Mouse (Mus musculus): Measurements from ENCODE around the gene Gm38392. TPM values are rescaled to one million over a fixed set of nuclear protein-coding genes. Genes with fewer than 3 reads are reported as not detected.

Gm38392 gene
- total and polyA plus RNA-seq, 2 experiments from 2014 or later = 0.21 TPM; not detected in 1

DNA sequence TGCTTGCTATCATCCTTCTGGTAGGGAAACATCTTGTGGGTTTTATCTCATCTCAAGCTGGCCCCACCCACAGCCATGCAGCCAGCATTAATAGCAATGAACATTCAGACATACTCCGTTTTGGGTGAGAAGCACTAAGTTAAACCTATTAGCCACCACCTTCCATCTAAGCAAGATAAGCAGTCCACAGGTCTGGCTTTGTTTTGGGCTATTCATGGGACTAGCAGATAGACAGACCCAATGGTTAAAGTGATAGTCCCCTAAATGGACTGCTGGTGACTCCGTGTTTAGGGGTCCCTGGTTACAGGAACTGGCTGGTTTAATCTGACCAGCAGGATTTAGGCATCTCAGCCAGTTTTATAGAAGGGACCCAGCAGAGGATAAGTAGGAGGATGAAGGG lies 74.0 kb downstream of the Gm38392 start:
- ATAC-seq (ENCODE audit: low FRiP score) = no peak
- Histone ChIP-seq H3K9me3 (ENCODE audit: low read length) (no peaks in the 10 kb centered on the region), H3K4me1 (ENCODE audit: insufficient read depth, low read length) (peaks cover 8% of the 10 kb centered on the region; the same call in 1 of the 2 replicates), H3K4me2 (ENCODE audit: low read depth, low read length, poor library complexity, severe bottlenecking) (peak overlapping the region; percentile 72), H3K36me3 (ENCODE audit: insufficient read depth, low read length) (no peaks in the 10 kb centered on the region), H3K27ac (ENCODE audit: low read depth, low read length) (peak overlapping the region; percentile 87), H3K4me3 (ENCODE audit: low read depth, low read length) (peak overlapping the region; percentile 46), H3K9ac (replicated peaks; ENCODE audit: low read length, poor library complexity, severe bottlenecking) (peak overlapping the region; percentile 14), H3K27me3 (ENCODE audit: insufficient read depth, low read length) (peaks cover 6% of the 10 kb centered on the region; the same call in 1 of the 2 replicates)
- no peak for DNase-seq (ENCODE audit: low spot score)
- TF ChIP-seq CTCF (IDR thresholded peaks at IDR 0.05) = no peak
- WGBS = 15% methylated on average over 2 of the region's 2 CpGs

DNA sequence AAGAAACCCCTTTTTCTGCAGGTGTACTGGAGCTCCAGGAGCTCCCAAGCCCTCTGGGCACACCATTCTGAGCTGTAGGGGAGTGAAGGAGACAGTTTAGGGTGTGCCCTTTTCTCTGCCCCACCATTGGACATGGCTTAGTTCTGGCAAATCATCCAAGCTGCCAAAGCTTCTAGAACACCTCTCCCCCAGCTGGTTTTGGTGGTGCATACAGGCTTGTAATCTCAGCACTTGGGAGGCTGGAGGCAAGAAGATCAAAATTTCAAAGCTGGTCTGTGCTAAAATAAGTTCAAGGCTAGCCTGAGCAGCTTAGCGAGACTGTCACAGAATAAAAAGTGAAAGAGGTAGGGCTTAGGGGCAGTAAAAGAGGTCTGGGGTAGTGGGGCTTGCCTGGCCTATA lies 74.7 kb downstream of the Gm38392 start:
- ATAC-seq (ENCODE audit: low FRiP score) (no peak), DNase-seq (ENCODE audit: low spot score) (peak; percentile 48)
- Histone ChIP-seq H3K4me1 (ENCODE audit: insufficient read depth, low read length) (peaks cover 8% of the 10 kb centered on the region; the same call in 1 of the 2 replicates), H3K9me3 (ENCODE audit: low read length) (no peaks in the 10 kb centered on the region), H3K27me3 (ENCODE audit: insufficient read depth, low read length) (peaks cover 6% of the 10 kb centered on the region; the same call in 1 of the 2 replicates), H3K27ac (ENCODE audit: low read depth, low read length) (peak overlapping the region; percentile 62), H3K9ac (replicated peaks; ENCODE audit: low read length, poor library complexity, severe bottlenecking) (peak overlapping the region; percentile 33), H3K36me3 (ENCODE audit: insufficient read depth, low read length) (no peaks in the 10 kb centered on the region), H3K4me2 (ENCODE audit: low read depth, low read length, poor library complexity, severe bottlenecking) (peak overlapping the region; percentile 68), H3K4me3 (ENCODE audit: low read depth, low read length) (peak overlapping the region; percentile 18)
- WGBS = 23% methylated on average over 1 of the region's 1 CpGs
- TF ChIP-seq CTCF (IDR thresholded peaks at IDR 0.05) = no peak

DNA sequence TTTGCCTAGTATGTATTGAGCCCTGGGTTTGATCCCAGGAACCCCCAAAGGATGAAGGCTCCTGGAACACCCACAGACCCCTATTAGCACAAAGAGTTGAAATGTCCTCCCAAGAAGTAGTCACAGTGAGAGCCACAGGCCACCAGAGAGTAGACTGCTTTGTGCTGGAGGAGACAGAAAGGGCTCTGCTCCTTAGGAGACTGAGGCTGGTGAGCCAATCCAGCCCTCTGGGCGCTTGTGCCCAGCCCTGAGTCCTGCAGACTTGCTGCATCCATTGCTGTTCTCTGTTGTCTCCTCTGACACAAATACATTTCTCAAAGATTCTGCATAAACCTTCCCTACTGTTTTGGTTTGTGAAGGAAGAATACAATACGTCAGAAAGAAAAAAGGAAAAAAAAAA lies 76.1 kb downstream of the Gm38392 start:
- Histone ChIP-seq H3K4me1 (ENCODE audit: insufficient read depth, low read length) (peaks cover 8% of the 10 kb centered on the region; the same call in 1 of the 2 replicates), H3K9me3 (ENCODE audit: low read length) (no peaks in the 10 kb centered on the region), H3K4me2 (ENCODE audit: low read depth, low read length, poor library complexity, severe bottlenecking) (peak overlapping the region; percentile 68), H3K9ac (replicated peaks; ENCODE audit: low read length, poor library complexity, severe bottlenecking) (peak overlapping the region; percentile 36; the same call in 1 of the 2 replicates), H3K27ac (ENCODE audit: low read depth, low read length) (peak overlapping the region; percentile 62; the same call in 1 of the 2 replicates), H3K36me3 (ENCODE audit: insufficient read depth, low read length) (no peaks in the 10 kb centered on the region), H3K27me3 (ENCODE audit: insufficient read depth, low read length) (peaks cover 6% of the 10 kb centered on the region; the same call in 1 of the 2 replicates), H3K4me3 (ENCODE audit: low read depth, low read length) (peak overlapping the region; percentile 54)
- no peak for TF ChIP-seq CTCF (IDR thresholded peaks at IDR 0.05)
- WGBS = 22% methylated on average over 2 of the region's 2 CpGs
- no peak for ATAC-seq (ENCODE audit: low FRiP score)
- peak; percentile 8 for DNase-seq (ENCODE audit: low spot score)

DNA sequence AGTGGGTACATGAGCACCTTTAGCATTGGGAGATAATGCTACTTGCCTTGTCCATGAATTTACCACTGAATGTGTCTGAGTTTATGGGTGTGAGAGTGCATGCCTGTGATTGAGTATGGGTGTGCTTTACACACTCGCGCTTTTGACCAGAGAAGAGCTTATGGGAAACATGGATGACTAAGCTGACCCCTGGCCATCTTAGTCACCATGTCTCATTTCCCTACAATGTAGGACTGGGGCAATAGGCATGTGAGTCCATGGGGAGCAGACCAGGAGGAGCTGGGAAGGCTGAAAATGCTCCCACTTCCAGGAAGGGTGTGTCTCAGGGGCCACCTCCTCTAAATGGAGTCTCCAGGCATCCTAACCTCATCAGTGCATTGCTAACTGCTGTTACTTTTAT lies 76.9 kb downstream of the Gm38392 start:
- ATAC-seq (ENCODE audit: low FRiP score) = no peak

DNA sequence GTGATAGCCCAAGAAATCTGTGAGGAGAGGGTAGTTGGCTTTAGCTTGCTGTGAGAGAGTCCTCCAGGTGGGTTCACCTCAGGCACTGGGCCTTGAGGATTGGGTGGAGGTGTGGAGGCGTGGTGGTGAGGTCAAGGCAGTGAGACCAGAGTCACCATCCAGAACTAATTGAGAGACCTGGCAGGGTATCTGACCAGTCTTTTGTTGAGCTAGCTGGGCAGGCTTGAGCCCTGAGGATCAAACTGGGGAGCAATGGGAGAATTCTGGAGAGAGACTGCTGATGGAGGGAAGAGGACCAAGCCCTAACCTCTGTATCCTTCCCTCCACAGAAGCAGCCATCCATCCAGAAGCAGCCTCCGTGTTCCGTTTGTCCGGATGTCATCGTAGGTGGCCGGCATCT lies 77.7 kb downstream of the Gm38392 start:
- ATAC-seq (ENCODE audit: low FRiP score) (no peak), DNase-seq (ENCODE audit: low spot score) (peak; percentile 37)
- Histone ChIP-seq H3K27ac (ENCODE audit: low read depth, low read length) (peak overlapping the region; percentile 93), H3K4me1 (ENCODE audit: insufficient read depth, low read length) (peaks cover 8% of the 10 kb centered on the region; the same call in 1 of the 2 replicates), H3K9ac (replicated peaks; ENCODE audit: low read length, poor library complexity, severe bottlenecking) (peak overlapping the region; percentile 68), H3K9me3 (ENCODE audit: low read length) (no peaks in the 10 kb centered on the region), H3K4me2 (ENCODE audit: low read depth, low read length, poor library complexity, severe bottlenecking) (peak overlapping the region; percentile 68), H3K27me3 (ENCODE audit: insufficient read depth, low read length) (0 out of 2 replicates have a peak, but pooled peaks cover 13% of the 10 kb centered on the region), H3K4me3 (ENCODE audit: low read depth, low read length) (peak overlapping the region; percentile 54), H3K36me3 (ENCODE audit: insufficient read depth, low read length) (no peaks in the 10 kb centered on the region)
- 8% methylated on average over 6 of the region's 6 CpGs for WGBS
- no peak for TF ChIP-seq CTCF (IDR thresholded peaks at IDR 0.05)

More for the DNA sequence above, 76.9 kb downstream of the Gm38392 start:
- peak overlapping the region; percentile 68 for H3K9ac ChIP-seq (replicated peaks; ENCODE audit: low read length, poor library complexity, severe bottlenecking)
- peak overlapping the region; percentile 68 for H3K4me2 ChIP-seq (ENCODE audit: low read depth, low read length, poor library complexity, severe bottlenecking)
- H3K27me3 ChIP-seq (ENCODE audit: insufficient read depth, low read length) = 0 out of 2 replicates have a peak, but pooled peaks cover 12% of the 10 kb centered on the region
- 15% methylated on average over 2 of the region's 2 CpGs for WGBS
- TF ChIP-seq CTCF (IDR thresholded peaks at IDR 0.05) = no peak
- peak overlapping the region; percentile 93 for H3K27ac ChIP-seq (ENCODE audit: low read depth, low read length)
- peaks cover 8% of the 10 kb centered on the region; the same call in 1 of the 2 replicates for H3K4me1 ChIP-seq (ENCODE audit: insufficient read depth, low read length)
- peak overlapping the region; percentile 54 for H3K4me3 ChIP-seq (ENCODE audit: low read depth, low read length)
- H3K36me3 ChIP-seq (ENCODE audit: insufficient read depth, low read length) = no peaks in the 10 kb centered on the region
- no peaks in the 10 kb centered on the region for H3K9me3 ChIP-seq (ENCODE audit: low read length)
- no peak for DNase-seq (ENCODE audit: low spot score)

DNA sequence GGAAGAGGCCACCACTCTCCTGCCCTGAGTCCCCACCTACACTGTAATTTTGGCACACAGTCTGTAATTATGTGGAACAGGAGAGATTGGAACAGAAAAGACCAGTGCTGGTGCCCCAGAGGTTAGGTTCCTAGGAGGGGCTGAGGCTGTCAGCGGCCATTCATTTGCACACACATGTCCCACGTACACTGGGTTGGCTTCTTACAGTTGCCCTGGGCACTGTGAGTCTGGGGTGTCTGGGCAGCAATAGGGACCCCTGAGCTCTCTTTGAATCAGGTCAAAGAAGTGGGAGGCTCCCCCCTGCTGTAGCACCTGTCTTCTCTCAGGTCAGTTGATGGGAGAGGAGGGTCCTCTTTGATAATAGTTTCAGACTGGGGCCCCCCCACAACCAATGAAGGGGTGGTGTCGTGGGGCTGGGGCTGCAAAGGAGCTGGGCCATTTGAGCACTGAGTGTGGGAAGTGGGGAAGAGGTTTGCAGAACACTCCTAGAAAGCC lies 78.7 kb downstream of the Gm38392 start:
- H3K4me2 ChIP-seq (ENCODE audit: low read depth, low read length, poor library complexity, severe bottlenecking) = peak overlapping the region; percentile 68
- no peaks in the 10 kb centered on the region for H3K9me3 ChIP-seq (ENCODE audit: low read length)
- peak overlapping the region; percentile 54 for H3K4me3 ChIP-seq (ENCODE audit: low read depth, low read length)
- H3K9ac ChIP-seq (replicated peaks; ENCODE audit: low read length, poor library complexity, severe bottlenecking) = peak overlapping the region; percentile 68
- DNase-seq (ENCODE audit: low spot score) (peak; percentile 28), ATAC-seq (ENCODE audit: low FRiP score) (no peak)
- WGBS = 13% methylated on average over 3 of the region's 3 CpGs
- H3K27ac ChIP-seq (ENCODE audit: low read depth, low read length) = peak overlapping the region; percentile 93
- H3K36me3 ChIP-seq (ENCODE audit: insufficient read depth, low read length) = no peaks in the 10 kb centered on the region
- H3K4me1 ChIP-seq (ENCODE audit: insufficient read depth, low read length) = peaks cover 3% of the 10 kb centered on the region; the same call in 1 of the 2 replicates
- TF ChIP-seq CTCF (IDR thresholded peaks at IDR 0.05) = no peak
- 0 out of 2 replicates have a peak, but pooled peaks cover 13% of the 10 kb centered on the region for H3K27me3 ChIP-seq (ENCODE audit: insufficient read depth, low read length)

All from midbrain, postnatal 0 days (tissue).